Mouse (Mus musculus) forebrain, embryonic 10.5 days (tissue): ENCODE results near the gene Tspan8. TPM values are rescaled to one million over a fixed set of nuclear protein-coding genes. Genes with fewer than 3 reads are reported as not detected.
"Not testable (repeated sequence)": the region's sequence is repeated elsewhere in the genome, so short reads cannot be mapped to it uniquely, and the experiment has no call there.

Experiments used
- DNase-seq: peaks from one replicate; pipeline ENCODE4 v3.0.0-alpha.2; 2017; ENCODE audit warnings: low spot score; ENCODE audit errors: extremely low spot score
- H3K27ac ChIP-seq: fragments of 300-500 bp; sonication (generic); 2 replicates; pipeline ENCODE4 v1.5.1; 2016; ENCODE audit warnings: mild to moderate bottlenecking
- H3K27me3 ChIP-seq: fragments of 300-500 bp; sonication (generic); 2 replicates; pipeline ENCODE4 v1.6.1; 2016; ENCODE audit warnings: mild to moderate bottlenecking; ENCODE audit not compliant: poor library complexity, severe bottlenecking
- H3K36me3 ChIP-seq: fragments of 300-500 bp; sonication (generic); replicated peaks from 2 replicates; pipeline ENCODE4 v1.6.1; 2016; ENCODE audit warnings: mild to moderate bottlenecking, moderate library complexity
- H3K4me1 ChIP-seq: fragments of 300-500 bp; sonication (generic); 2 replicates; pipeline ENCODE4 v1.6.1; 2016
- H3K4me3 ChIP-seq: fragments of 300-500 bp; sonication (generic); 2 replicates; pipeline ENCODE4 v1.5.1; 2016; ENCODE audit warnings: mild to moderate bottlenecking, moderate library complexity
- H3K9me3 ChIP-seq: fragments of 300-500 bp; sonication (generic); 2 replicates; pipeline ENCODE4 v1.6.1; 2016; ENCODE audit warnings: mild to moderate bottlenecking, moderate library complexity
- WGBS: fragments of 180-500 bp; shearing (Covaris S2); methylation state at CpG from one replicate; pipeline ENCODE4 v1.1.7; 2016; 5-methylcytosine and 5-hydroxymethylcytosine counted together
- polyA plus RNA-seq: library from polyadenylated mRNA; unstranded; fragments of >200 nt; fragmentation: Nextera tagmentation; extraction: Ambion mirVana; gene quantifications from 2 replicates; pipeline ENCODE4 v1.2.1, GENCODE M21; 2016

Tspan8 gene
- polyA plus RNA-seq, result 0.17 and 0.36 TPM in 2 replicates

DNA sequence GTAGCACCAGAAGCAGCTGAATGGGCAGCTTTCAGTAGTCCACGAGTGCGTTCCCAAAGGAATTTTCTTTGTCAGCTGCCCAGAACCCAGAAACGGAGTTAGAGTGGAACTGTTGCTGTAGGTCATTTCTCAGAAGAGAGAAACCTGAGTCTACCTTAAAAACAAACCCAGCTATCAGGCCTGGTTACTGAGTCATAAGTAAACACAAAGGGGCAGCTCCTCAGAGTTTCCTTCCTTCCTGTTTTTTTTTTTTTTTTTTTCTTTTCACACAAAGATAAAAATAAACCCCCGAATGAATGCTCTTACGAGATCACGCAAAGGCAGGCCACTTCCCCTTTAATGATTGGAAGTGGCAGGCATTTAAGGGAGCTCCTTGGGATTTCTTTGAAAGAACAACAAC is at the start of gene Tspan8:
TSS of gene Tspan8 (plus strand) at position 322 of the 400 bp plus-strand sequence.
- Histone ChIP-seq H3K4me3 (no peak within 1 kb of the TSS), H3K4me1 (peaks cover 7% of the 10 kb centered on the region; the same call in 1 of the 2 replicates), H3K27ac (no peak within 1 kb of the TSS), H3K36me3 (no peaks in the 10 kb centered on the region), H3K27me3 (no peaks in the 10 kb centered on the region), H3K9me3 (no peaks in the 10 kb centered on the region)
- WGBS, result 51% methylated on average over 6 of the region's 6 CpGs
- no peak for DNase-seq

DNA sequence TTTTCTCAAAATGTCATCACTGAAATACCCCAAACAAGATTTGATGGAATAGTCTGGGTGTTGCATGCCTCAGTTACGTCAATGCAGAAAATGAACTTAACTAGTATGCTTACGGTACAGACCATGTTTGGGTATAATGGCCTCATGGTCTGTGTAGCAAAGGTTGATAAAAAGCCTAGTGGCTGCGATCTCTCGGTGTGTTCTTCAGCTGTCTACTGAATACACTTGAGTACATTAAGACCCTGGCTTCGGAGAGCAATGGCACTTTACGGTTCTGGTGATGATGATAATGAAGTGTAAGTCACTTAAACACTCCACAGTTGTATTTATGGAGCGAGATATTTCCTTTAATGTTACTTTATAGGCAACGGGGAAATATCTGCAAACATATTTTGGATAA is 46.6 kb upstream of the Tspan8 start:
- Histone ChIP-seq H3K36me3 (no peaks in the 10 kb centered on the region), H3K27ac (no peak overlapping the region), H3K9me3 (no peaks in the 10 kb centered on the region), H3K4me1 (no peaks in the 10 kb centered on the region), H3K27me3 (no peaks in the 10 kb centered on the region), H3K4me3 (no peak overlapping the region)
- WGBS, result 95% methylated on average over 8 of the region's 8 CpGs
- DNase-seq, result no peak

DNA sequence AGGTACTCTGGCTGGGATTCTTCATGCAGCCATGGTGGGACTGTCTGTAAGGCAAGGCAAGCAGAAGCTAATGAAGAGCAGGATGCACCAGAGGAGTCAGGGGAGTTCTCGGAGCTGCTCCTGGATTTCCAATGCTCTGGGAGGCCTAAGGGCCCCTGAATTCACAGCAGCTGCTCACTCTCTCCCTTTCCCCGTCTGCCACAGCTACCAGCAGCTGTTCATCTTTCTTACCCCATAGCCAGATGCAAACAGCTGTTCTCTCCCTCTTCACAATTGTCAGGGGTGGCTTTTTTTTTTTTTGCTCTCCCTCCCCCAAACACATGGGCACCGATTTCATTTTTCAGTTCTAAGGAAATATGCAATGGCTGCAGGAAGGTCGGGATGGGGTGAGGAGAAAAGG is 42.2 kb upstream of the Tspan8 start:
- Histone ChIP-seq H3K4me3 (no peak overlapping the region), H3K4me1 (no peaks in the 10 kb centered on the region)

DNA sequence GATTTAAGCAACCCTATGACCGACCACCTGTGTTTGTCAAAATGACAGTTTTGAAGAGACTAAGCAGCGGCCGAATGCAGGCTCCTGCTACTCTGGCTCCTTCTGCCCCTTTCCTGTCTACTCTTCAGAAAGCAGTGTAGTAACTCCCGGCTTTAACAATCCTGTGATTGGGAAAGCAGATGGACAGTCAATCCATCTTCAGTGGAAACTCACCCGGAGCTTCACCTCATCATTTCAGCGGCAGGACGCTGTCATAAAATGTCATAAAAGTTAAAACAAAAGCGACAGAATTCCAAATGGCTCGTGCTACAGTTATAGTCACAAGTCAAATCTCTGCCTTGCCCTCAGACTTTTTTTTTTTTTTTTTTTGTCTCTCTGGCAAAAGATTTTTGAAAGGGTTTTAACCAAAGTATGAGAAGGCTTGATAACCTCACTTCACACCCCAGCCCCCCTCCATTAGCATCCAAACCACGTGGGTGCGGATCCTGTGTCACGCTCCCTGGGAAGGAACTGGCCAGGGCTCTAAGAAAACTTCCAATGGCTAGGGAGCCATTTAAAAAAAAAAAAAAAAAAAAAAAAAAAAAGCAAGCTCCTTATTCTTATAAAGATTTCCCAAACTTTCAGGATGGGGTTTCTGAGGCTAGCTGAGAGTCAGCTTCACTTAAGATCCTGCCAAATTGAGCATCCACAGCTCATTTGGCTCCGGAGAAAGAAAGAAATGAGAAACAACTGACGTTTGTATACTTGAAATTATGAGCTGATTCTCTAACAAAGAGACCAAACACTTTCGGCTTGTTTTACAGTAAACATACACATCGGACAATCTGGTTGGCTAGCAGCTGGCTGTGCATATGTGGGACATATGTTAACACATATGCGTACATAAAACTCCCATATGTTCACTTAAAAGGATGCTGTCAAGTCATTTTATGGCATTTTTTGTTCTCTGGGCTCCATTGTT is 40.4 kb upstream of the Tspan8 start:
- Histone ChIP-seq H3K4me1 (no peaks in the 10 kb centered on the region), H3K27ac (no peak overlapping the region), H3K9me3 (no peaks in the 10 kb centered on the region), H3K4me3 (no peak overlapping the region), H3K36me3 (no peaks in the 10 kb centered on the region), H3K27me3 (no peaks in the 10 kb centered on the region)
- WGBS, result 81% methylated on average over 17 of the region's 17 CpGs
- no peak for DNase-seq

More for the DNA sequence above, 42.2 kb upstream of the Tspan8 start:
- H3K9me3 ChIP-seq, result no peaks in the 10 kb centered on the region
- WGBS, result 75% methylated on average over 4 of the region's 4 CpGs
- no peaks in the 10 kb centered on the region for H3K36me3 ChIP-seq
- no peak overlapping the region for H3K27ac ChIP-seq
- DNase-seq, result no peak
- H3K27me3 ChIP-seq, result no peaks in the 10 kb centered on the region

DNA sequence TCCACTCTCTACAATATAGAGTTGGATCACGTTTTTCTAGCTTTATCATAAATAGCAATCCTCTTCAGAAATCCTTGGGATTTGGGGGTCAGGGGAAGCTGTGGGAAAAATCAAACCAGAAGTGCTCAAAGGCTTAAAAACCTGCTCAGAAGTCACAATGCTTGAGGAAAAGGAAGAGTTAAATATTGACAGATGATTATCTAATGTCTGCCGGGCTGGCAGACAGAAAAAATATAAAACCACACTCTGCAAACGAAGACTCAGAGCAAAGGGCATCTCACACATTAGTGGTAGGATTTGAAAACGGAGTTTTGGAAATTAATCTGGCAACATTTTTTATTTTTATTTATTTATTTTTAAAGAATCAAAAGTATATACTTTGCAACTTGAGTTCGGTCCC is 39.3 kb upstream of the Tspan8 start:
- WGBS, result 87% methylated on average over 5 of the region's 5 CpGs
- no peaks in the 10 kb centered on the region for H3K4me1 ChIP-seq

DNA sequence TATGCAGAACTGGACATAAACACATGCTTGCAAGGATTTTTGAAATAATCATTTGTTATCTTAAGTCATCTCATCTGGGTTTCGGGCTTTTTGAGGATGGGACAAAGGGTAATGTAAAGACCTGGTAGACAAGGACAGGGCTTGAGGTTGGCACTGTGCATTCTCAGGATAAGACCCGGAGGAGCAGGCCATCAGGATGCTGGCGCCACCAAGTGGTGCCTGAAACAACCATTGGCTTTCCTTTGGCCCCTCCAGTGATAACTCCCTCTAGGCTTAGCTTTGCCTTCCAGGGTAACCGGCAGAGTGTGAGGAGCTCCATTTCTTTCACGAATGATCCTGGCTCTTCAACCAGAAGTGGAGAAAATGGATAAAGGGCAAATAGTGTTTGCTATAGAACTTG is 38.0 kb upstream of the Tspan8 start:
- DNase-seq, result no peak
- H3K36me3 ChIP-seq, result no peaks in the 10 kb centered on the region
- H3K4me3 ChIP-seq, result no peak overlapping the region
- WGBS, result 42% methylated on average over 5 of the region's 5 CpGs
- H3K27ac ChIP-seq, result no peak overlapping the region
- H3K9me3 ChIP-seq, result no peaks in the 10 kb centered on the region
- H3K27me3 ChIP-seq, result no peaks in the 10 kb centered on the region
- H3K4me1 ChIP-seq, result no peaks in the 10 kb centered on the region

More for the DNA sequence above, 39.3 kb upstream of the Tspan8 start:
- H3K27me3 ChIP-seq, result no peaks in the 10 kb centered on the region
- H3K4me3 ChIP-seq, result no peak overlapping the region
- no peak overlapping the region for H3K27ac ChIP-seq
- DNase-seq, result no peak
- H3K36me3 ChIP-seq, result no peaks in the 10 kb centered on the region
- no peaks in the 10 kb centered on the region for H3K9me3 ChIP-seq

DNA sequence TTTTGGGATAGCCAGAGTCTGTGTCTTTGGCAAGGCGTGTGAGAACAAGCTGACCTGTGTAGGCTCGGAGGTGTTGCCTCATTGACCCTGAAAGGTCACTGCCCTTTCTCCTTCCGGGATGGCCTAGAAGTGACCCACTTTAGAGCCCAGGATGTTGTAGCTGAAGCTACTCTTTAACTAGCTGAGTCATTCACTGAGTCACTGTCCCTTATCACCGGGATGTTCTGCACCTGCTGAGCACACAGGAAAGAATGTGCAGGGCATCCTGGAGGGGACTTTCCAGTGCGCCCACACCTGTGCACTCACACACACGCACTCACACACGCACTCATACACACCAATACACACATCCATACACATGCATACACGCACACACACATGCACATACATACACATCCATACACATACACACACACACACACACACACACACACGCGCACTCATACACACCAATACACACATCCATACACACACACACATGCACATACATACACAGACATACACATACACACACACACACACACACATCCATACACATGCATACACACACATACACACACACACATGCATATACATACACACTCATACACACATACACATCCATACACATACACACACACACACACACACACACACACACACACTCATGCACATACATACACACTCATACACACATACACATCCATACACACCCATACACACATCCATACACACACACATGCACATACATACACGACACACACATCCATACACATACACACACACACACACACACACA is 36.2 kb upstream of the Tspan8 start:
- WGBS, result 81% methylated on average over 11 of the region's 11 CpGs
- no peaks in the 10 kb centered on the region for H3K9me3 ChIP-seq
- H3K36me3 ChIP-seq, result no peaks in the 10 kb centered on the region
- no peak overlapping the region for H3K4me3 ChIP-seq
- H3K4me1 ChIP-seq, result no peaks in the 10 kb centered on the region
- no peaks in the 10 kb centered on the region for H3K27me3 ChIP-seq
- H3K27ac ChIP-seq, result no peak overlapping the region
- DNase-seq, result no peak

DNA sequence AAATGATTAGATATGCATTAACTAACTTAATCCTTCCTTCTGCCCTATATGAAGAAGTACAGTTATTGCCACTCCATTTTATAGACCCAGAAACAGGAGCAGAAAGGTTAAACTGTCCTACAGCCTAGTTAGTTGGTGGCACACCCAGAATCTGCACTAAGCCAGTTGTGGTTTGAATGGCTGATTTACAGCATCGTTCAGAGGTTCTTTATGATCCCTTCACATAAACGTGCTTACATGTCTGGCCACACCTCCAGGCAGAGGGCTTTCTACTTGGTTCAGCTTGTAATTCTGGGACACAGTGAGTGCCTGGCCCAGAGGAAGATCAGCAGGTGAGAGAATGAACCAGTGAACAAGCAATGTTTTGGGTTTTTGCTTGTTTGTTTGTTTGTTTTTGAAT is 33.4 kb upstream of the Tspan8 start:
- no peaks in the 10 kb centered on the region for H3K27me3 ChIP-seq
- WGBS, result 92% methylated on average over 2 of the region's 2 CpGs
- H3K36me3 ChIP-seq, result no peaks in the 10 kb centered on the region
- no peak for DNase-seq
- H3K4me1 ChIP-seq, result no peaks in the 10 kb centered on the region
- H3K9me3 ChIP-seq, result no peaks in the 10 kb centered on the region
- no peak overlapping the region for H3K27ac ChIP-seq
- no peak overlapping the region for H3K4me3 ChIP-seq

DNA sequence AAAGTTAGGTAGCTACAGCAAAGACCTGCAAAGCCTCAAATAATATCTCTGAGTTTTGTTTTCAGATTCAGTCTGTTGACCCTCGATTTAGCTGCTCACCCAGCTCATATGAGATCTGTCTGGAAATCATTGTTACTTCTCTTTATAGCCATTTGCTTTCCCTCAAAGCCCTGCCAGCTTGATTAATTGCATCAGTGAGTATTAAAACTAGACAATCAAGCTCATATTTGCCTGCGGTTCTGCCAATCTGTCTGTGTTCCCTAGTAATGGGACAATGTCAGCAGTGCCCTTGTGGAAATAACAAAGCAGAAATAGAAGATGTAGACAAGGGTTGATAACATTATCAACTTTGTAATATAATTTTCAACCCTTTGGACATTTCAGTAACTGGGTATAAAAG is 25.8 kb upstream of the Tspan8 start:
- Histone ChIP-seq H3K36me3 (no peaks in the 10 kb centered on the region), H3K27ac (no peak overlapping the region), H3K4me3 (no peak overlapping the region), H3K27me3 (peaks cover 35% of the 10 kb centered on the region), H3K4me1 (peaks cover 4% of the 10 kb centered on the region), H3K9me3 (no peaks in the 10 kb centered on the region)
- DNase-seq, result no peak
- WGBS, result 81% methylated on average over 2 of the region's 2 CpGs

DNA sequence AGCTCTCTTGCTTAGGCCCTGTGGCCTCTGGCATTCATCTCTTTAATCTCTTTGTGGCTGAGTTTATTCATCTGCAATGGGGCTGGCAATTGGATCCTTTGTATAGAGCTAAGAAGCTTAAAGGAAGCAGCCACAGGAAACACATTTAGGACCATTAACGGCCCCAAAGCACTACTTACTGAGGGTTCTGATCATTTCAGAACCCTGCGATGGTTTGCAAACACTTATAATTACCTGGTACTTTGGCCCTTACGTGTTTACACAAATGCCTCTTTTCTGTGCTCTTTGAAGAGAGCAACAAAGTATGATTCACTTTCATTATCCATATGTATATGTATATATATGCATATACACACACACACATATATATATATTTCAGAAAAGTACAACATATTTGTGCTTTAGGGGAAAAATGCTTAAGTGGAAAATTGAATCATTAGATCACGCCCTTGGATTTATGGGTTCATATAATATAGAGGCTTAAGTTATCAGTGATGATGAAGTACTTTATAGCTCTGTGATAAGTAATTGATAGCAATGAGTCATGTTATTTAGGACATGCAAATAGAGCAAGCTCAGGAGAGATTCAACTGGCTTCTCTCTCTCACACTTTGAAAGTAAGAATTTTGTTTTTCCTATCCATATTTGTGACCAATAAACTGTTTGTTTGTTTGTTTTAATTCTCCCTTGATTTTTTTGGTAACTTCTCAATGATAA is 20.4 kb upstream of the Tspan8 start:
- no peaks in the 10 kb centered on the region for H3K9me3 ChIP-seq
- DNase-seq, result no peak
- WGBS, result 32% methylated on average over 4 of the region's 4 CpGs
- no peaks in the 10 kb centered on the region for H3K36me3 ChIP-seq
- H3K27me3 ChIP-seq, result peaks cover 77% of the 10 kb centered on the region
- H3K4me3 ChIP-seq, result no peak overlapping the region
- peaks cover 15% of the 10 kb centered on the region for H3K4me1 ChIP-seq
- H3K27ac ChIP-seq, result no peak overlapping the region

DNA sequence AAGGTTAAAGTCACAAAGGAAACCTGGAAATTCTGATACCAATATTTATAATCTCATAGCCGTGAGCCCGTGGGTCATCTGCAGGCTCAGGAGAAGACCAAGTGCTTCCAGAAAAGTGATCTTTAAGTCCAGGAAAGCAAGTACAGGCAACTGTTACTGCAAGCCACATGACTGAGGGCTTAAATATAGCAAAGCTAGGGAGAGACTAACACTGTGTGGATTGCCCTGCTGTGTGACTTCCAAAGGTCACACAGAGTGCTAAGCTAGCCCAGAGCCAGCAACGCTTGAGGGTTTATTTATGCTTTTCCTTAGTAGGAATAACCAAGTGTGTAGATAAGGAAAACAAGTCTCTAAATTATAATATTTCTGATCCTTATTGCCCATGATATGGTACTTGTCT is 15.2 kb upstream of the Tspan8 start:
- H3K27me3 ChIP-seq, result peaks cover 42% of the 10 kb centered on the region
- no peak for DNase-seq
- H3K4me1 ChIP-seq, result peaks cover 4% of the 10 kb centered on the region; the same call in 1 of the 2 replicates
- H3K27ac ChIP-seq, result no peak overlapping the region
- no peaks in the 10 kb centered on the region for H3K36me3 ChIP-seq
- 89% methylated on average over 3 of the region's 3 CpGs for WGBS
- H3K9me3 ChIP-seq, result no peaks in the 10 kb centered on the region
- H3K4me3 ChIP-seq, result no peak overlapping the region

DNA sequence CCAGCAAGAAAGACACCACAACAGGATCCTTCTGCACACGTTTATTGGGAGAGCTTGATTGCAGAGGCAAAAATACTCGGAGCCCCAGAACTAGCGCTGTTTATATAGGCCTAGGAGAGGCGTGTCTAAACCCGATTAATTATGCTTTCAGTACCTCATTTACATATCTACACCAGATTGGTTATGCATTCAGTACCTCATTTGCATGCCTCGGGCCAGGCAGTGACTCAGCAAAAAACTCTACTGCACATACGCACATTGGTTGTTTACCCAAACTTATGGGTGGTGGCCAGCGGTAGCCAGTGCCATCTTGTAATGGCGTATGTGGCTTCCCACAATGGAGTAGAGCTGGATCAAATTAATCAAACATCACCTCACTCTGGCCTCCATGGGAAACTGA is 13.6 kb upstream of the Tspan8 start:
- WGBS, result 92% methylated on average over 9 of the region's 9 CpGs
- not testable (repeated sequence) for H3K36me3 ChIP-seq, H3K27ac ChIP-seq, H3K4me1 ChIP-seq, DNase-seq, H3K4me3 ChIP-seq, H3K9me3 ChIP-seq
- H3K27me3 ChIP-seq, result peaks cover 28% of the 10 kb centered on the region
